Mouse (Mus musculus): ENCODE measurements around the gene Junb. TPM values are rescaled to one million over a fixed set of nuclear protein-coding genes. Genes with fewer than 3 reads are reported as not detected.

Junb gene
- polyA plus RNA-seq, 1 experiment, result 52.0 TPM

- DNase-seq (ENCODE audit: extremely low spot score in 1 of 2, low spot score in 1 of 2), result peak in 1 of 2 experiments; percentile 48
These were observed 32.6 kb downstream of the Junb start for GRCm38 (mm10) chr8:84945633-84946527.

GRCm38 (mm10) chr8:84945235-84945632 is 33.3 kb downstream of the Junb start:
- DNase-seq (ENCODE audit: extremely low spot score in 1 of 2, low spot score in 1 of 2), result peak; percentile 77 to 85

GRCm38 (mm10) chr8:84944478-84945160 is 33.9 kb downstream of the Junb start:
- DNase-seq (ENCODE audit: extremely low spot score in 1 of 2, low spot score in 1 of 2), result peak; percentile 57 to 82

- no peak for DNase-seq (ENCODE audit: extremely low spot score in 1 of 2, low spot score in 1 of 2)
These were observed 34.8 kb downstream of the Junb start for GRCm38 (mm10) chr8:84943699-84944098.

- DNase-seq (ENCODE audit: extremely low spot score in 1 of 2, low spot score in 1 of 2), result no peak
These were observed 40.7 kb downstream of the Junb start for GRCm38 (mm10) chr8:84937620-84938485.

GRCm38 (mm10) chr8:84936962-84937546 is 41.5 kb downstream of the Junb start, which contains the start of gene Mast1:
TSS of gene Mast1 (minus strand) at chr8:84937359.
- peak in 1 of 2 experiments; percentile 72 for DNase-seq (ENCODE audit: extremely low spot score in 1 of 2, low spot score in 1 of 2)

- peak in 1 of 2 experiments; percentile 21 for DNase-seq (ENCODE audit: extremely low spot score in 1 of 2, low spot score in 1 of 2)
These were observed 42.2 kb downstream of the Junb start for GRCm38 (mm10) chr8:84936041-84936961.

GRCm38 (mm10) chr8:84935489-84935888 is 43.0 kb downstream of the Junb start:
- DNase-seq (ENCODE audit: extremely low spot score in 1 of 2, low spot score in 1 of 2), result no peak

- DNase-seq (ENCODE audit: extremely low spot score in 1 of 2, low spot score in 1 of 2), result peak in 1 of 2 experiments; percentile 55
These were observed 43.7 kb downstream of the Junb start for GRCm38 (mm10) chr8:84934860-84935259.

- DNase-seq (ENCODE audit: extremely low spot score in 1 of 2, low spot score in 1 of 2), result peak in 1 of 2 experiments; percentile 68
These were observed 44.6 kb downstream of the Junb start for GRCm38 (mm10) chr8:84933767-84934559.

- DNase-seq (ENCODE audit: extremely low spot score in 1 of 2, low spot score in 1 of 2), result no peak
These were observed 47.9 kb downstream of the Junb start for GRCm38 (mm10) chr8:84930582-84930981.

GRCm38 (mm10) chr8:84928456-84929306 is 49.8 kb downstream of the Junb start:
- DNase-seq (ENCODE audit: extremely low spot score in 1 of 2, low spot score in 1 of 2), result peak in 1 of 2 experiments; percentile 82

- no peak for DNase-seq (ENCODE audit: extremely low spot score in 1 of 2, low spot score in 1 of 2)
These were observed 51.0 kb downstream of the Junb start for GRCm38 (mm10) chr8:84927513-84927912.

GRCm38 (mm10) chr8:84925557-84925956 is 53.0 kb downstream of the Junb start:
- DNase-seq (ENCODE audit: extremely low spot score in 1 of 2, low spot score in 1 of 2), result no peak
